Mouse (Mus musculus): ENCODE results near the gene Lbh.

GRCm38 (mm10) chr17:72968666-72969065 is 50.6 kb downstream of the Lbh start:
- TF ChIP-seq CTCF (IDR thresholded peaks at IDR 0.05; ENCODE audit: borderline replicate concordance, insufficient read depth, low read depth, low read length): no peak
- TF ChIP-seq POLR2A (IDR thresholded peaks at IDR 0.05; ENCODE audit: borderline replicate concordance, insufficient read depth, low read length): no peak

All from cerebellum, adult 2 months (tissue).